Mouse (Mus musculus) MEL (cell line): ENCODE data around the gene Gm26965. TPM values are rescaled to one million over a fixed set of nuclear protein-coding genes. Genes with fewer than 3 reads are reported as not detected.

ENCODE experiments used
- DNase-seq: peaks from one replicate; pipeline ENCODE4 v3.0.0; 2011; ENCODE audit warnings: low read depth, low spot score
- H3K27ac ChIP-seq: 2 replicates; pipeline ENCODE4 v1.5.1; 2012; ENCODE audit warnings: low read depth, mild to moderate bottlenecking, control low read depth, low read length, moderate library complexity; ENCODE audit not compliant: control insufficient read depth
- H3K27me3 ChIP-seq, 2 experiments: fragments of 150-350 bp in 1 of 2; sonication (generic) in 1 of 2; 2 replicates each; pipeline ENCODE4 v1.6.1; 2012; ENCODE audit warnings: low read length in 2 of 2, mild to moderate bottlenecking in 2 of 2, improper control_type of control experiment in 1 of 2, moderate library complexity in 1 of 2; ENCODE audit not compliant: insufficient read depth in 2 of 2, control insufficient read depth in 1 of 2
- H3K36me3 ChIP-seq, 2 experiments: 2 replicates each; pipeline ENCODE4 v1.6.1; 2012 to 2014; ENCODE audit warnings: low read length in 2 of 2, improper control_type of control experiment in 1 of 2, inconsistent platforms in 1 of 2, mild to moderate bottlenecking in 1 of 2; ENCODE audit not compliant: insufficient read depth in 2 of 2, control insufficient read depth in 1 of 2
- H3K4me1 ChIP-seq, 2 experiments: fragments of 150-350 bp in 1 of 2; sonication (generic) in 1 of 2; 2 replicates each; pipeline ENCODE4 v1.6.1; 2012; ENCODE audit warnings: low read length in 2 of 2, improper control_type of control experiment in 1 of 2, mild to moderate bottlenecking in 1 of 2; ENCODE audit not compliant: insufficient read depth in 2 of 2, control insufficient read depth in 1 of 2
- H3K4me3 ChIP-seq, 2 experiments: fragments of 150-350 bp in 1 of 2; sonication (generic) in 1 of 2; 2 replicates each; pipeline ENCODE4 v1.5.1; 2012; ENCODE audit warnings: low read depth in 2 of 2, low read length in 2 of 2, mild to moderate bottlenecking in 2 of 2, moderate library complexity in 2 of 2, control low read depth in 1 of 2, improper control_type of control experiment in 1 of 2; ENCODE audit not compliant: control insufficient read depth in 1 of 2, insufficient read depth in 1 of 2
- H3K79me2 ChIP-seq: 2 replicates; pipeline ENCODE4 v1.6.1; 2012; ENCODE audit warnings: mild to moderate bottlenecking, low read length, moderate library complexity; ENCODE audit not compliant: control insufficient read depth, poor library complexity, insufficient read depth
- H3K9ac ChIP-seq: 2 replicates; pipeline ENCODE4 v1.6.1; 2012; ENCODE audit warnings: low read depth, mild to moderate bottlenecking, control low read depth, low read length, moderate library complexity; ENCODE audit not compliant: control insufficient read depth, poor library complexity, severe bottlenecking
- H3K9me3 ChIP-seq: fragments of 150-350 bp; sonication (generic); replicated peaks from 2 replicates; pipeline ENCODE4 v1.6.1; 2012; ENCODE audit warnings: mild to moderate bottlenecking, low read length, improper control_type of control experiment, moderate library complexity; ENCODE audit not compliant: insufficient read depth
- BHLHE40 ChIP-seq: IDR thresholded peaks from 2 replicates; pipeline ENCODE4 v1.6.1; 2012; ENCODE audit warnings: low read depth, mild to moderate bottlenecking, inconsistent platforms, low read length, improper control_type of control experiment, borderline replicate concordance
- E2F4 ChIP-seq: IDR thresholded peaks from 2 replicates; pipeline ENCODE4 v1.6.1; 2011; ENCODE audit warnings: low read depth, low read length, improper control_type of control experiment, borderline replicate concordance
- EP300 ChIP-seq, 2 experiments: IDR thresholded peaks; 2 replicates each; pipeline ENCODE4 v1.6.1; 2011; ENCODE audit warnings: improper control_type of control experiment in 2 of 2, low read length in 2 of 2, low read depth in 1 of 2, mild to moderate bottlenecking in 1 of 2
- GATA1 ChIP-seq: IDR thresholded peaks from 2 replicates; pipeline ENCODE4 v1.6.1; 2011; ENCODE audit warnings: low read depth, low read length, improper control_type of control experiment
- MAFK ChIP-seq: IDR thresholded peaks from 2 replicates; pipeline ENCODE4 v1.6.1; 2011; ENCODE audit warnings: low read depth, mild to moderate bottlenecking, low read length, improper control_type of control experiment, borderline replicate concordance
- MAX ChIP-seq: IDR thresholded peaks from 2 replicates; pipeline ENCODE4 v1.6.1; 2011; ENCODE audit warnings: low read length, improper control_type of control experiment
- MXI1 ChIP-seq: IDR thresholded peaks from 2 replicates; pipeline ENCODE4 v1.6.1; 2011; ENCODE audit warnings: mild to moderate bottlenecking, low read depth, low read length, improper control_type of control experiment
- MYC ChIP-seq: IDR thresholded peaks from 2 replicates; pipeline ENCODE4 v1.6.1; 2011; ENCODE audit warnings: low read depth, mild to moderate bottlenecking, low read length, improper control_type of control experiment, moderate library complexity
- POLR2A ChIP-seq, 2 experiments: IDR thresholded peaks; 2 replicates each; pipeline ENCODE4 v1.6.1; 2011 to 2012; ENCODE audit warnings: low read length in 2 of 2, mild to moderate bottlenecking in 2 of 2, control low read depth in 1 of 2, improper control_type of control experiment in 1 of 2, low read depth in 1 of 2, moderate library complexity in 1 of 2; ENCODE audit not compliant: control insufficient read depth in 1 of 2, insufficient read depth in 1 of 2, poor library complexity in 1 of 2
- RAD21 ChIP-seq: IDR thresholded peaks from 2 replicates; pipeline ENCODE4 v1.6.1; 2011; ENCODE audit warnings: mild to moderate bottlenecking, low read depth, low read length, improper control_type of control experiment
- RCOR1 ChIP-seq: IDR thresholded peaks from 2 replicates; pipeline ENCODE4 v1.6.1; 2012; ENCODE audit warnings: low read depth, mild to moderate bottlenecking, inconsistent platforms, low read length, improper control_type of control experiment
- SIN3A ChIP-seq: IDR thresholded peaks from 2 replicates; pipeline ENCODE4 v1.6.1; 2012; ENCODE audit warnings: low read length, improper control_type of control experiment, inconsistent platforms
- TCF12 ChIP-seq: IDR thresholded peaks from 2 replicates; pipeline ENCODE4 v1.6.1; 2014; ENCODE audit warnings: low read depth, mild to moderate bottlenecking, inconsistent platforms, low read length, improper control_type of control experiment, moderate library complexity
- UBTF ChIP-seq: IDR thresholded peaks from 2 replicates; pipeline ENCODE4 v1.6.1; 2012; ENCODE audit warnings: low read depth, mild to moderate bottlenecking, inconsistent platforms, low read length, improper control_type of control experiment, moderate library complexity, borderline replicate concordance; ENCODE audit not compliant: insufficient read depth
- USF1 ChIP-seq: IDR thresholded peaks from 2 replicates; pipeline ENCODE4 v1.6.1; 2014; ENCODE audit warnings: low read depth, mild to moderate bottlenecking, inconsistent platforms, low read length, improper control_type of control experiment, moderate library complexity
- ZC3H11A ChIP-seq: IDR thresholded peaks from 2 replicates; pipeline ENCODE4 v1.6.1; 2012; ENCODE audit warnings: low read depth, mild to moderate bottlenecking, inconsistent platforms, low read length, improper control_type of control experiment
- polyA plus RNA-seq, 2 experiments: library from polyadenylated mRNA; stranded (reverse) in 1 of 2; unstranded in 1 of 2; fragments of >175 nt in 1 of 2; fragments of >200 nt in 1 of 2; gene quantifications; 2 replicates each; pipeline versions ENCODE4 v1.2.1 to v1.2.4; 2012; ENCODE audit warnings: low replicate concordance in 2 of 2, low read depth in 1 of 2; ENCODE audit not compliant: insufficient read length in 2 of 2, insufficient read depth in 1 of 2, missing spikeins in 1 of 2
- total RNA-seq: library from RNA; depleted of rRNA; stranded (reverse); fragments of 300-350 nt; gene quantifications from 2 replicates; pipeline ENCODE4 v1.2.3, GENCODE M21; 2012

Gm26965 gene
- total and polyA plus RNA-seq, 3 experiments, result not detected

GRCm38 (mm10) chr13:67527049-67527730, 1.2 kb upstream of the Gm26965 start:
- H3K9me3 ChIP-seq, result no peaks in the 10 kb centered on the region
- H3K9ac ChIP-seq, result peak overlapping the region; percentile 59
- peak overlapping the region; percentile 72 to 97 for H3K4me3 ChIP-seq
- H3K79me2 ChIP-seq, result peaks cover 21% of the 10 kb centered on the region
- H3K27ac ChIP-seq, result peak overlapping the region; percentile 36
- TF ChIP-seq UBTF (no peak), EP300 (IDR thresholded peaks at IDR 0.05; ENCODE audit: low read depth in 1 of 2, low read length in 2 of 2) (peak; percentile 24 to 41; a peak in 2 of 4 replicates), BHLHE40 (0 out of 2 replicates have a peak, but pooled peaks have one; percentile 11), ZC3H11A (no peak), GATA1 (peak; percentile 40; the same call in 1 of the 2 replicates), RAD21 (no peak), E2F4 (no peak), MYC (peak; percentile 75; the same call in 1 of the 2 replicates), RCOR1 (peak; percentile 57), MAX (peak; percentile 77), SIN3A (peak; percentile 50), MAFK (no peak), MXI1 (peak; percentile 77)
- H3K36me3 ChIP-seq, result peaks cover 0 to 9% of the 10 kb centered on the region in 2 experiments; a peak in 2 of 4 replicates
- no peaks in the 10 kb centered on the region for H3K27me3 ChIP-seq
- DNase-seq, result peak; percentile 70
- peaks cover 0 to 4% of the 10 kb centered on the region in 2 experiments; a peak in 1 of 4 replicates for H3K4me1 ChIP-seq

- H3K9ac ChIP-seq, result no peak overlapping the region
- H3K4me3 ChIP-seq, result no peak overlapping the region
- H3K27me3 ChIP-seq, result no peaks in the 10 kb centered on the region
- peaks cover 4% of the 10 kb centered on the region for H3K79me2 ChIP-seq
- peaks cover 0 to 8% of the 10 kb centered on the region in 2 experiments; a peak in 2 of 4 replicates for H3K4me1 ChIP-seq
- H3K27ac ChIP-seq, result no peak overlapping the region
- TF ChIP-seq TCF12 (no peak), ZC3H11A (no peak), POLR2A (IDR thresholded peaks at IDR 0.05; ENCODE audit: control insufficient read depth in 1 of 2, insufficient read depth in 1 of 2, low read depth in 1 of 2, low read length in 2 of 2, poor library complexity in 1 of 2) (no peak), UBTF (no peak), USF1 (no peak)
- H3K36me3 ChIP-seq, result no peaks in the 10 kb centered on the region; a peak in 2 of 4 replicates
- DNase-seq, result no peak
- no peaks in the 10 kb centered on the region for H3K9me3 ChIP-seq
These were observed 25.0 kb downstream of the Gm26965 start for GRCm38 (mm10) chr13:67500908-67501307.
